Mouse (Mus musculus): ENCODE measurements around the gene Tmem97. TPM values are rescaled to one million over a fixed set of nuclear protein-coding genes. Genes with fewer than 3 reads are reported as not detected.
A peak's percentile ranks its signal among the peaks of the same experiment; 100 is the strongest.

The Tmem97 gene
- polyA plus RNA-seq, 1 experiment from 2014 or later, result 46.0 TPM

DNA sequence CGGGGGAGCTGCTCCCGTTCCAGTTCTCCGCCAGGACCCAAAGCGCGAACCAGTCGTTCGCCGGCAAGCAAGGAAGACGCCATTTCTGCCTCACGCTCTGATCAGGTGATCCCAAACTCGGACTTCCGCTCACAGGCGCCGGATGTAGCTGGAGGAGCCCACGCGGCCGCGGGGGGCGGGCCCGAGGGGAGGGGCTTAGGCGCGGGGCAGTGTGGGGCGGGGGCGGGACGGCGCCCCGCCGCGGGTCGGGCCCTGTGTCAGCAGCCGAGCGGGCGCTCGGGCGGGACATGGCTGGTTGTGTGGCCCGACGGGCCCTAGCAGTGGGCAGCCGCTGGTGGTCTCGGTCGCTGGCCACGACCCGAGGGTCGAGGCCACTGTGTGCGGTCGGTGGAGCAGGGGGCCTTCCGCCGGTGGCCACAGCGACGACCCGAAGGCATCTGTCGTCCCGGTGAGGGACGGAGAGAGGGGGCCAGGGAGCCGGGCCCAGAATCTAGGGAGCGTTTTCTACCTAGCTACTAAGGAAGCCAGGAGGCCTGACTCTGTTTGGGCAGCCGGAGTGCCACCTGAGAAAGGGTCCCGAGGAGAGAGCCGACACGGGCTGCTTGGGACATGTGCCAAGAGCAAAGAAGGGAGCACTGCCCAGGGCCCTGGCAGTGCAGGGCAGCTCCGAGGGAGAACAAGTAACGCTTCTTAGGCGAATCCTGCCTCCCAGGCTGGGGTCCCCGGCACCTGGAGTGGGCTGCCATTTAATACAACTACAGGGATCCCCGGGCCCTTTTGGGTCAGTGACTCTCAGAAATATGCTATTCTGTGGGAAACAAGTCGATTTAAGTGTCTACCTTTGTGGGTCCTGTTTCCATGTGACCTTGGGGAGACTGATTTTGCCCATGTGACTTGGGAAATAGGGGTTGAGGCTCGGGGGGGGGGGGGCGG lies 38.3 kb downstream of the Tmem97 start, which contains the start of the genes Tmem199 and Poldip2:
TSS of gene Tmem199 (minus strand) at position 148 of the 933 bp plus-strand sequence.
TSS of gene Poldip2 (plus strand) at position 169 of the 933 bp plus-strand sequence.
- ATAC-seq (peak; percentile 99), DNase-seq (ENCODE audit: low spot score) (peak; percentile 96)
- TF ChIP-seq EP300 (IDR thresholded peaks at IDR 0.05) (no peak), CTCF (IDR thresholded peaks at IDR 0.05) (no peak)
- H3K4me2 ChIP-seq (replicated peaks; ENCODE audit: low read depth, low read length), result peak within 1 kb of the TSS; percentile 89
- no peaks in the 10 kb centered on the region for H3K27me3 ChIP-seq (replicated peaks; ENCODE audit: insufficient read depth, low read length)
- H3K4me1 ChIP-seq (ENCODE audit: insufficient read depth, low read depth, low read length), result peaks cover 3% of the 10 kb centered on the region; the same call in 1 of the 2 replicates
- peaks cover 29% of the 10 kb centered on the region for H3K36me3 ChIP-seq (ENCODE audit: insufficient read depth, low read length)
- under 1% methylated on average over 43 of the region's 67 CpGs for WGBS
- H3K9me3 ChIP-seq (ENCODE audit: low read length), result no peaks in the 10 kb centered on the region
- H3K9ac ChIP-seq (replicated peaks; ENCODE audit: low read depth), result peak within 1 kb of the TSS; percentile 94
- peak within 1 kb of the TSS; percentile 88 for H3K27ac ChIP-seq (ENCODE audit: low read length)
- H3K4me3 ChIP-seq (ENCODE audit: low read depth, low read length), result peak within 1 kb of the TSS; percentile 77

DNA sequence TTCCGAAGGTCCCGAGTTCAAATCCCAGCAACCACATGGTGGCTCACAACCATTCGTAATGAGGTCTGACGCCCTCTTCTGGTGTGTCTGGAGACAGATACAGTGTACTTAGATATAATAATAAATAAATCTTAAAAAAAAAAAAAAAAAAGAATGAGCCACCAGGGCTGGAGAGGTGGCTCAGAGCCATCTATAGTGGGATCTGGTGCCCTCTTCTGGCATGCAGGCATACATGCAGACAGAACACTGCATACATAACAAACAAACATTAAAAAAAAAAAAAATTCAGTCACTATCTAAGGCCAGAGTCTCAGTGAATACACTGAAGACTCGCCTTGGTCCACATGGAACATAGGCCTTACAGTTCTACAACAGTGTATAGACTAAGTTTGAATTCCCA lies 41.4 kb downstream of the Tmem97 start:
- Histone ChIP-seq H3K4me3 (ENCODE audit: low read depth, low read length) (no peak overlapping the region), H3K9ac (replicated peaks; ENCODE audit: low read depth) (no peak overlapping the region), H3K27me3 (replicated peaks; ENCODE audit: insufficient read depth, low read length) (no peaks in the 10 kb centered on the region), H3K4me1 (ENCODE audit: insufficient read depth, low read depth, low read length) (peaks cover 3% of the 10 kb centered on the region; the same call in 1 of the 2 replicates), H3K4me2 (replicated peaks; ENCODE audit: low read depth, low read length) (no peak overlapping the region), H3K27ac (ENCODE audit: low read length) (no peak overlapping the region), H3K36me3 (ENCODE audit: insufficient read depth, low read length) (peaks cover 20% of the 10 kb centered on the region), H3K9me3 (ENCODE audit: low read length) (no peaks in the 10 kb centered on the region)
- ATAC-seq (no peak), DNase-seq (ENCODE audit: low spot score) (peak; percentile 33)
- WGBS, result 82% methylated on average over 5 of the region's 5 CpGs
- TF ChIP-seq EP300 (IDR thresholded peaks at IDR 0.05) (no peak), CTCF (IDR thresholded peaks at IDR 0.05) (peak; percentile 53)

DNA sequence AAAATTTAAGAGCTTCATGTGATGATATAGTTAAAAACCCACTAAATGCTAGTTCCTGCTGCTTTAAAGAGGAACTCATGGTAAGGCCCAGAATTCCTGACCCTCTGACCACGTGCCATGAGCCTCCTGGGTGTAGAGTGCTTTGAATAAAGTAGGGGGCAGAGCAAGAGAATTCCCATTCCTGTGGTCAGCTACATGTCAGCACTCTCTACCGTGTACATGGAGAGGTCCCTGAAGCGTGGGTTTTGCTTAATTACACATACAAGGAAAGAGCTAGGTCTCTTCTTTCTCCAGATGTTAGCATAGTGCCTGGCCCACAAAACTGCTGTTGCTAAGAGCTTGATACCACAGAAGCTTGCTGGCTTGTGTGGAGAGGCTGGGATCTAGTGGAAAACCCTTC lies 45.1 kb downstream of the Tmem97 start:
- 79% methylated on average over 3 of the region's 3 CpGs for whole genome bisulfite sequencing
- Histone ChIP-seq H3K36me3 (ENCODE audit: insufficient read depth, low read length) (peaks cover 20% of the 10 kb centered on the region), H3K4me2 (replicated peaks; ENCODE audit: low read depth, low read length) (no peak overlapping the region), H3K27me3 (replicated peaks; ENCODE audit: insufficient read depth, low read length) (no peaks in the 10 kb centered on the region), H3K27ac (ENCODE audit: low read length) (no peak overlapping the region), H3K4me3 (ENCODE audit: low read depth, low read length) (no peak overlapping the region), H3K9ac (replicated peaks; ENCODE audit: low read depth) (no peak overlapping the region), H3K9me3 (ENCODE audit: low read length) (no peaks in the 10 kb centered on the region), H3K4me1 (ENCODE audit: insufficient read depth, low read depth, low read length) (no peaks in the 10 kb centered on the region)
- TF ChIP-seq EP300 (IDR thresholded peaks at IDR 0.05), result no peak
- no peak for TF ChIP-seq CTCF (IDR thresholded peaks at IDR 0.05)
- DNase-seq (ENCODE audit: low spot score) (no peak), ATAC-seq (no peak)

DNA sequence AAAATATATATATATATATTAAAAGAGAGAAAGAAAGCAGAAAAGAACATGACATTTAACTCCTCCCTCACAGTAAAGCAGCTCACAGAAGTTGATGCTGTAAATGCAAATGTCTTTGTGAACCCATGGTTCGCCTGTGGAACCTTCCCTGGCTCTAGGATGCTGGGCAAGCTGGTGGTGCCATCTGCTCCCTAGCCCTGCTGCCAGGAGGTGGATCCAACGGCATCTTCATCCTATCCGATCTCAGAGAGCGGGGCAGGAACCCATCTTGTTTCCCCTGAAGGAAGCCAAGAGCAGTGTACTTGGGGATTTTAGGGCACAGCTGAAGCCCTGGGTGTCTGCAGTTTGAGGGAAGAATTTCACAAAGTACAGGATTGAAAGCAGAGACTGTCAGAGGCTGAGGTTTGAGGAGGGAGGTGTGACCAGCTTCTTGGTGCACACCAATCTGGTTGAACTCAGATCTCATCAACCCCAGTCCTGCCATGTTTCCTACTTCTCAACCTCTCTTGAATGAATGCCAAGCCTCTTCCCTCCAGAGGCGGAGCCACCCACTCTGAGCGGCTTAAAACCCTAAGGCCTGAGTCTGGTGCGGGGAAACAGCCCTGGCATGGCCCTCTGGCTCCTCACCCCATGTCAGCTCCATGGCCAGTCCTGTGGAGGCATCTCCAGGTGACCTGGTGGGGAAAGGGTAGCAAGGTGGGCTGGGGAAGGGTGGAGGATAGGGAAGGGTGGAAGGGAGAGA lies 47.5 kb downstream of the Tmem97 start, which contains the start of gene Sebox:
TSS of gene Sebox (plus strand) at position 539 of the 742 bp plus-strand sequence.
- DNase-seq (ENCODE audit: low spot score) (no peak), ATAC-seq (no peak)
- Histone ChIP-seq H3K27ac (ENCODE audit: low read length) (no peak within 1 kb of the TSS), H3K4me3 (ENCODE audit: low read depth, low read length) (no peak within 1 kb of the TSS), H3K36me3 (ENCODE audit: insufficient read depth, low read length) (peaks cover 14% of the 10 kb centered on the region), H3K4me2 (replicated peaks; ENCODE audit: low read depth, low read length) (no peak within 1 kb of the TSS), H3K9me3 (ENCODE audit: low read length) (no peaks in the 10 kb centered on the region), H3K9ac (replicated peaks; ENCODE audit: low read depth) (no peak within 1 kb of the TSS), H3K27me3 (replicated peaks; ENCODE audit: insufficient read depth, low read length) (peaks cover 8% of the 10 kb centered on the region; the same call in 1 of the 2 replicates), H3K4me1 (ENCODE audit: insufficient read depth, low read depth, low read length) (no peaks in the 10 kb centered on the region)
- 57% methylated on average over 7 of the region's 7 CpGs for WGBS
- no peak for TF ChIP-seq EP300 (IDR thresholded peaks at IDR 0.05)
- no peak for TF ChIP-seq CTCF (IDR thresholded peaks at IDR 0.05)

DNA sequence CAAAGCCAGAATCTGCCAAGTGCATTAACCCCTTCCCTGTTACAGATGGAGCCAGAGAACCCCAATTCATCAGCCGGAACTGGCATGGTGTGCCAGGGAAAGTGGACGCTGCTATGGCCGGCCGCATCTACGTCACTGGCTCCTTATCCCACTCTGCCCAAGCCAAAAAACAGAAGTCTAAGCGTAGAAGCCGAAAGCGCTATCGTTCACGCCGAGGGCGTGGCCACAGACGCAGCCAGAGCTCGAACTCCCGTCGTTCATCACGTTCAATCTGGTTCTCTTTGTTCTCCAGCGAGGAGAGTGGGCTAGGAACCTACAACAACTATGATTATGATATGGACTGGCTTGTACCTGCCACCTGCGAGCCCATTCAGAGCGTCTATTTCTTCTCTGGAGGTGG lies 49.0 kb downstream of the Tmem97 start:
- no peak for DNase-seq (ENCODE audit: low spot score)
- no peak for ATAC-seq
- TF ChIP-seq EP300 (IDR thresholded peaks at IDR 0.05), result no peak
- no peak for TF ChIP-seq CTCF (IDR thresholded peaks at IDR 0.05)
- no peak overlapping the region for H3K4me3 ChIP-seq (ENCODE audit: low read depth, low read length)
- H3K4me1 ChIP-seq (ENCODE audit: insufficient read depth, low read depth, low read length), result 0 out of 2 replicates have a peak, but pooled peaks cover 5% of the 10 kb centered on the region
- H3K27ac ChIP-seq (ENCODE audit: low read length), result no peak overlapping the region
- no peak overlapping the region for H3K4me2 ChIP-seq (replicated peaks; ENCODE audit: low read depth, low read length)
- H3K36me3 ChIP-seq (ENCODE audit: insufficient read depth, low read length), result 0 out of 2 replicates have a peak, but pooled peaks cover 7% of the 10 kb centered on the region
- 66% methylated on average over 20 of the region's 20 CpGs for WGBS
- H3K27me3 ChIP-seq (replicated peaks; ENCODE audit: insufficient read depth, low read length), result peaks cover 8% of the 10 kb centered on the region; the same call in 1 of the 2 replicates
- H3K9ac ChIP-seq (replicated peaks; ENCODE audit: low read depth), result no peak overlapping the region
- no peaks in the 10 kb centered on the region for H3K9me3 ChIP-seq (ENCODE audit: low read length)
